In genomic region chr2:26080830-26081229, GRCm38 (mm10) we compare ENCODE assay signal across 23 mouse cellular contexts. TPM values are rescaled to one million over a fixed set of nuclear protein-coding genes. Genes with fewer than 3 reads are reported as not detected.
A peak's percentile ranks its signal among the peaks of the same experiment; 100 is the strongest.
DNase-seq lines count a peak whose midpoint lies in the region; ATAC-seq and TF ChIP-seq lines count a peak whose summit lies in the region.
"Had no signal": no experiment of that assay in that cellular context is flagged by ENCODE, and none has a peak within 500 bp of the region (broad histone marks: within the 10 kb centered on the region; RNA-seq: fewer than 3 reads in every experiment).

No protein-coding gene starts in this region.

- no peak for TF ChIP-seq POLR2A in cerebellum, adult 2 months (IDR thresholded peaks at IDR 0.05; ENCODE audit: borderline replicate concordance, insufficient read depth, low read length)
- no peak for TF ChIP-seq POLR2A in lung, adult 2 months (IDR thresholded peaks at IDR 0.05; ENCODE audit: borderline replicate concordance, extremely low read depth, low read depth, low read length)

- H3K9ac ChIP-seq in limb, embryonic 12.5 days (replicated peaks), result 0 out of 2 replicates have a peak overlapping the region, but pooled peaks have one; percentile 6
- no peak overlapping the region for H3K9ac ChIP-seq in heart, embryonic 11.5 days (ENCODE audit: low read depth, low read length)
- H3K9ac ChIP-seq: embryonic facial prominence, embryonic 15.5 days; heart, embryonic 13.5 days; hindbrain, embryonic 12.5 days had no signal

- H3K27me3 ChIP-seq in cerebellum, adult 2 months (ENCODE audit: control insufficient read depth, insufficient read depth, low read length), result no peaks in the 10 kb centered on the region
- H3K27me3 ChIP-seq in limb, embryonic 12.5 days, result no peaks in the 10 kb centered on the region
- no peaks in the 10 kb centered on the region for H3K27me3 ChIP-seq in limb, embryonic 10.5 days (ENCODE audit: low read depth, poor library complexity, severe bottlenecking)
- H3K27me3 ChIP-seq in heart, embryonic 11.5 days (ENCODE audit: control insufficient read depth, insufficient read depth, low read length), result no peaks in the 10 kb centered on the region
- H3K27me3 ChIP-seq: CH12.LX; embryonic facial prominence, embryonic 15.5 days; heart, embryonic 13.5 days; hindbrain, embryonic 12.5 days had no signal

- H3K4me1 ChIP-seq in cerebellum, adult 2 months (ENCODE audit: control insufficient read depth, insufficient read depth, low read length), result no peaks in the 10 kb centered on the region
- H3K4me1 ChIP-seq in limb, embryonic 12.5 days (replicated peaks), result peaks cover 8% of the 10 kb centered on the region
- peaks cover 7% of the 10 kb centered on the region for H3K4me1 ChIP-seq in limb, embryonic 10.5 days
- H3K4me1 ChIP-seq in lung, adult 2 months (ENCODE audit: control insufficient read depth, insufficient read depth, low read length), result no peaks in the 10 kb centered on the region
- H3K4me1 ChIP-seq in heart, embryonic 11.5 days (ENCODE audit: control insufficient read depth, insufficient read depth, low read length), result no peaks in the 10 kb centered on the region
- H3K4me1 ChIP-seq: embryonic facial prominence, embryonic 15.5 days; forebrain, embryonic 10.5 days; heart, embryonic 13.5 days; hindbrain, embryonic 12.5 days had no signal

- no peak for DNase-seq in cerebellum, adult 2 months
- DNase-seq in cerebellum, postnatal 4 days (ENCODE audit: low spot score in 2 of 2), result no peak
- no peak for DNase-seq in limb, embryonic 10.5 days (ENCODE audit: low spot score)
- DNase-seq in lung, adult 2 months, result no peak
- DNase-seq: adrenal gland, adult 8-10 months; adrenal gland, postnatal 36 days; cerebellum, adult 8-10 months; cerebellum, postnatal 14 days; gastrocnemius, adult 2 months; gastrocnemius, postnatal 25 days; heart, postnatal 36 days had no signal

- TF ChIP-seq CTCF in cerebellum, adult 2 months (IDR thresholded peaks at IDR 0.05; ENCODE audit: borderline replicate concordance, insufficient read depth, low read depth, low read length), result no peak
- no peak for TF ChIP-seq CTCF in lung, adult 2 months (IDR thresholded peaks at IDR 0.05; ENCODE audit: insufficient read depth, low read length)

- H3K27ac ChIP-seq in cerebellum, adult 2 months (ENCODE audit: insufficient read depth, low read length), result 0 out of 2 replicates have a peak overlapping the region, but pooled peaks have one; percentile 24
- no peak overlapping the region for H3K27ac ChIP-seq in limb, embryonic 12.5 days
- no peak overlapping the region for H3K27ac ChIP-seq in limb, embryonic 10.5 days
- H3K27ac ChIP-seq in heart, embryonic 11.5 days (ENCODE audit: low read depth, low read length), result no peak overlapping the region
- H3K27ac ChIP-seq: embryonic facial prominence, embryonic 15.5 days; forebrain, embryonic 10.5 days; gastrocnemius, adult 2 months; heart, embryonic 13.5 days; hindbrain, embryonic 12.5 days had no signal

- no peak overlapping the region for H3K4me3 ChIP-seq in cerebellum, adult 2 months (replicated peaks; ENCODE audit: insufficient read depth, low read depth, low read length)
- no peak overlapping the region for H3K4me3 ChIP-seq in limb, embryonic 12.5 days (replicated peaks)
- H3K4me3 ChIP-seq in limb, embryonic 10.5 days, result no peak overlapping the region
- no peak overlapping the region for H3K4me3 ChIP-seq in lung, adult 2 months (replicated peaks; ENCODE audit: extremely low read depth, low read depth, low read length)
- no peak overlapping the region for H3K4me3 ChIP-seq in heart, embryonic 11.5 days (ENCODE audit: low read depth, low read length)
- H3K4me3 ChIP-seq: embryonic facial prominence, embryonic 15.5 days; erythroblast, embryonic 14.5 days; forebrain, embryonic 10.5 days; gastrocnemius, adult 2 months; heart, embryonic 13.5 days; hindbrain, embryonic 12.5 days had no signal

- no peak for ATAC-seq in limb, embryonic 12.5 days (ENCODE audit: insufficient number of reproducible peaks, insufficient read depth, low FRiP score, low TSS enrichment, low read depth)
- ATAC-seq in common myeloid progenitor, adult 5-6 weeks (replicated peaks; ENCODE audit: low read depth, poor library complexity, severe bottlenecking), result 0 out of 2 replicates have a peak, but pooled peaks have one; percentile 63
- ATAC-seq in heart, embryonic 11.5 days (replicated peaks; ENCODE audit: insufficient number of reproducible peaks, low FRiP score, low TSS enrichment), result no peak
- ATAC-seq: forebrain, embryonic 14.5 days; inflammation-experienced regulatory T-cells, adult 6 months; intestine, postnatal 0 days had no signal

- H3K4me2 ChIP-seq in limb, embryonic 12.5 days, result no peak overlapping the region
- no peak overlapping the region for H3K4me2 ChIP-seq in heart, embryonic 11.5 days
- H3K4me2 ChIP-seq: embryonic facial prominence, embryonic 15.5 days; heart, embryonic 13.5 days; hindbrain, embryonic 12.5 days had no signal

- WGBS in cerebellum, adult 2 months, result 67% methylated on average over 3 of the region's 3 CpGs
- WGBS in limb, embryonic 12.5 days, result 86% methylated on average over 3 of the region's 3 CpGs
- WGBS in limb, embryonic 10.5 days, result 88% methylated on average over 3 of the region's 3 CpGs
- 66% methylated on average over 3 of the region's 3 CpGs for WGBS in lung, adult 2 months
- WGBS in heart, embryonic 11.5 days (ENCODE audit: insufficient replicate concordance), result 76% methylated on average over 3 of the region's 3 CpGs

- no peaks in the 10 kb centered on the region for H3K36me3 ChIP-seq in limb, embryonic 12.5 days
- no peaks in the 10 kb centered on the region for H3K36me3 ChIP-seq in limb, embryonic 10.5 days
- no peaks in the 10 kb centered on the region for H3K36me3 ChIP-seq in heart, embryonic 11.5 days (ENCODE audit: control insufficient read depth, insufficient read depth, low read length)
- H3K36me3 ChIP-seq: embryonic facial prominence, embryonic 15.5 days; forebrain, embryonic 10.5 days; hindbrain, embryonic 12.5 days had no signal

- H3K9me3 ChIP-seq in limb, embryonic 12.5 days, result no peaks in the 10 kb centered on the region
- no peaks in the 10 kb centered on the region for H3K9me3 ChIP-seq in limb, embryonic 10.5 days (replicated peaks)
- H3K9me3 ChIP-seq in heart, embryonic 11.5 days (replicated peaks; ENCODE audit: control insufficient read depth, low read length), result no peaks in the 10 kb centered on the region
- H3K9me3 ChIP-seq: embryonic facial prominence, embryonic 15.5 days; forebrain, embryonic 10.5 days; heart, embryonic 13.5 days; hindbrain, embryonic 12.5 days had no signal

RNA-seq across cellular contexts. Expression of gene Nacc2, which starts 42.2 kb away (rescaled TPM):
- polyA plus RNA-seq in cerebellum, adult 2 months (2012; rRNA removed), result 117 and 124 TPM in 2 replicates
- polyA plus RNA-seq in limb, embryonic 12.5 days (2016; fragmentation: Nextera tagmentation; extraction: Ambion mirVana), result 4.7 TPM in 2 replicates
- 3.2 and 3.6 TPM in 2 replicates for polyA plus RNA-seq in limb, embryonic 10.5 days (2016; fragmentation: Nextera tagmentation; extraction: Ambion mirVana)
- total RNA-seq in common myeloid progenitor, adult 5-6 weeks (2017), result 0.87 and 4.1 TPM in 2 replicates
- 26.3 and 36.5 TPM in 2 replicates for polyA plus RNA-seq in lung, adult 2 months (2012; rRNA removed)
- 3.4 and 7.1 TPM in 2 replicates for polyA plus RNA-seq in heart, embryonic 11.5 days (2014; fragmentation: Nextera tagmentation; extraction: Ambion mirVana)

RNA-seq across cellular contexts. Expression of gene Ubac1, which starts 59.3 kb away (rescaled TPM):
- 92.2 and 101 TPM in 2 replicates for polyA plus RNA-seq in cerebellum, adult 2 months (2012; rRNA removed)
- 98.3 and 101 TPM in 2 replicates for polyA plus RNA-seq in limb, embryonic 12.5 days (2016; fragmentation: Nextera tagmentation; extraction: Ambion mirVana)
- polyA plus RNA-seq in limb, embryonic 10.5 days (2016; fragmentation: Nextera tagmentation; extraction: Ambion mirVana), result 95.5 and 95.6 TPM in 2 replicates
- total RNA-seq in common myeloid progenitor, adult 5-6 weeks (2017), result 69.9 and 79.7 TPM in 2 replicates
- polyA plus RNA-seq in lung, adult 2 months (2012; rRNA removed), result 29.3 and 38.1 TPM in 2 replicates
- 136 and 141 TPM in 2 replicates for polyA plus RNA-seq in heart, embryonic 11.5 days (2014; fragmentation: Nextera tagmentation; extraction: Ambion mirVana)
